Mouse (Mus musculus) heart, adult 2 months (tissue): ENCODE data around the gene Slc25a34. TPM values are rescaled to one million over a fixed set of nuclear protein-coding genes. Genes with fewer than 3 reads are reported as not detected.
A peak's percentile ranks its signal among the peaks of the same experiment; 100 is the strongest.

Source experiments
- DNase-seq, 2 experiments: peaks; one replicate each; pipeline ENCODE4 v3.0.0; 2021
- H3K27ac ChIP-seq: fragments of 200-600 bp; 2 replicates; pipeline ENCODE4 v1.8.1; 2022
- H3K27me3 ChIP-seq: fragments of 200-500 bp; 2 replicates; pipeline ENCODE4 v1.6.1; 2012; ENCODE audit warnings: mild to moderate bottlenecking, low read length, inconsistent platforms, mixed read lengths; ENCODE audit not compliant: control insufficient read depth, insufficient read depth
- H3K36me3 ChIP-seq: fragments of 200-500 bp; 2 replicates; pipeline ENCODE4 v1.6.1; 2012; ENCODE audit warnings: low read length, inconsistent platforms; ENCODE audit not compliant: control insufficient read depth, insufficient read depth
- H3K4me1 ChIP-seq: fragments of 200-500 bp; 2 replicates; pipeline ENCODE4 v1.6.1; 2011; ENCODE audit warnings: low read length; ENCODE audit not compliant: control insufficient read depth, insufficient read depth
- H3K4me3 ChIP-seq: fragments of 200-600 bp; 2 replicates; pipeline ENCODE4 v1.8.1; 2022
- H3K79me2 ChIP-seq: fragments of 200-500 bp; replicated peaks from 2 replicates; pipeline ENCODE4 v1.6.1; 2012; ENCODE audit warnings: mild to moderate bottlenecking, inconsistent platforms, low read length, moderate library complexity, mixed read lengths; ENCODE audit not compliant: control insufficient read depth, insufficient read depth
- H3K9ac ChIP-seq: fragments of 200-500 bp; 2 replicates; pipeline ENCODE4 v1.6.1; 2012; ENCODE audit warnings: low read depth, mild to moderate bottlenecking, control low read depth, inconsistent platforms, low read length, mixed read lengths
- CTCF ChIP-seq: fragments of 200-600 bp; IDR thresholded peaks from 2 replicates; pipeline ENCODE4 v1.8.1; 2022; ENCODE audit warnings: antibody characterized with exemption, mild to moderate bottlenecking, moderate library complexity
- EP300 ChIP-seq: fragments of 200-500 bp; IDR thresholded peaks from 2 replicates; pipeline ENCODE4 v1.6.1; 2011; ENCODE audit warnings: low read depth, low read length, control low read depth; ENCODE audit not compliant: insufficient read depth
- POLR2A ChIP-seq: fragments of 200-500 bp; IDR thresholded peaks from 2 replicates; pipeline ENCODE4 v1.6.1; 2011; ENCODE audit warnings: mild to moderate bottlenecking, low read depth, low read length, control low read depth; ENCODE audit not compliant: insufficient read depth
- WGBS: fragments of 180-500 bp; shearing (Covaris S2); methylation state at CpG from one replicate; pipeline ENCODE4 v1.1.7; 2018; 5-methylcytosine and 5-hydroxymethylcytosine counted together
- intact Hi-C: fragments of 180-260 bp; cut with DNase I; formaldehyde crosslinking; loops from one replicate; pipeline ENCODE4 v1.15.1; 2025
- polyA plus RNA-seq: library from polyadenylated mRNA; depleted of rRNA; stranded (reverse); fragments of >200 nt; gene quantifications from 2 replicates; pipeline ENCODE4 v1.2.3, GENCODE M21; 2012
- total RNA-seq, 2 experiments: library from RNA; stranded (reverse); gene quantifications; 2 replicates each; pipeline ENCODE4 v1.2.3; 2021

Gene Slc25a34
- total and polyA plus RNA-seq, 3 experiments, result 118 to 183 (median 132) TPM

DNA sequence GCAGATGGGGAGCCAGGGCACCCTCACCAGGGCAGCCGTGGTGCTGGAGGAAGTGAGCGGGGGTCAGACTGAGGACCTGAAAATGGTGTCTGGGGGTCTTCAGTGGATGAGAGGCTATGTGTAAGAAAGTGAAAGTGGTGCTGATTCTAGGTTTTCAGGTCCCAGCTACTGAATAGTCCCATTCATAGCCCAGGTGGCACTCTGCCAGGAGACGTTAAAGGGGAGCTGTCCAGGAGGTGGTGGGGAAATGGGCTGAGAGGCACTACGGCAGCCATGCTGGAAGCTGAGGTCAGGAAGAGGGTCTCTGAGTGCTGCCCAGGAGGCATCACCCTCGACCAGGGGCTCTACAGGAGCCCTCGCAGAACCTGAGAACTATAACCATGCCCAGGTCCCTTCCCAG is 25.6 kb upstream of the Slc25a34 start:
- peak overlapping the region; percentile 80 for H3K27ac ChIP-seq
- peaks cover 2% of the 10 kb centered on the region for H3K36me3 ChIP-seq
- H3K4me1 ChIP-seq, result peaks cover 17% of the 10 kb centered on the region
- H3K4me3 ChIP-seq, result no peak overlapping the region
- H3K27me3 ChIP-seq, result no peaks in the 10 kb centered on the region
- no peak for DNase-seq
- H3K79me2 ChIP-seq, result peaks cover 2% of the 10 kb centered on the region; the same call in 1 of the 2 replicates
- TF ChIP-seq POLR2A (no peak), EP300 (no peak), CTCF (no peak)
- H3K9ac ChIP-seq, result peak overlapping the region; percentile 27
- WGBS, result 62% methylated on average over 6 of the region's 6 CpGs
- intact Hi-C loops, result no loop called here

DNA sequence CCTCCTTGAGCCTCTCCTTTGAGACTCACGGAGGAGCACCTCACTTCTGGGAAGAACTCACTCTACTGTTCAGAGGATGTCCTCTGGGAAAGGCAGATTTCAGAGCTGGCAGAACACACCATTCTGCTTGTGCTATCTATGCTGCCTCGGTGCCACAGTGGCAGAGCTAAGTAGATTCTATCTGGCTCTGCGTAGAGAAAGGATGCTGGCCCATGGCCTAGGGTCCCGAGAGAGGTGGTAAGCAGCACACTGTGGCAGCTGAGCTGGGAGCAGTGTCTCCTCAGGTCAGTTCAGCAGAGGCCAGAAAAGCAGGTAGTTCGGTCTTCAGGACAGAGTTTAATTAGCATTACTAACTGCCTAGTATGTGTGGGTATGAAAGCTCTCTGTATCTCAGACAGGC is 24.6 kb upstream of the Slc25a34 start:
- Histone ChIP-seq H3K79me2 (peaks cover 2% of the 10 kb centered on the region; the same call in 1 of the 2 replicates), H3K4me3 (no peak overlapping the region), H3K27ac (peak overlapping the region; percentile 80), H3K4me1 (peaks cover 17% of the 10 kb centered on the region), H3K9ac (no peak overlapping the region), H3K27me3 (no peaks in the 10 kb centered on the region), H3K36me3 (peaks cover 7% of the 10 kb centered on the region)
- WGBS, result 51% methylated on average over 5 of the region's 5 CpGs
- TF ChIP-seq EP300 (peak; percentile 98), CTCF (no peak), POLR2A (peak; percentile 67)
- DNase-seq, result peak in 1 of 2 experiments; percentile 81
- intact Hi-C loops, result no loop called here

GRCm38 (mm10) chr4:141647187-141647586 is 23.6 kb upstream of the Slc25a34 start:
- H3K9ac ChIP-seq, result no peak overlapping the region
- H3K79me2 ChIP-seq, result peaks cover 2% of the 10 kb centered on the region; the same call in 1 of the 2 replicates
- H3K36me3 ChIP-seq, result peaks cover 9% of the 10 kb centered on the region
- no peak for DNase-seq
- WGBS, result 91% methylated on average over 3 of the region's 3 CpGs
- peak overlapping the region; percentile 64 for H3K27ac ChIP-seq
- no peak overlapping the region for H3K4me3 ChIP-seq
- peaks cover 21% of the 10 kb centered on the region for H3K4me1 ChIP-seq
- TF ChIP-seq POLR2A, result no peak
- TF ChIP-seq CTCF, result no peak
- intact Hi-C loops, result no loop called here
- H3K27me3 ChIP-seq, result no peaks in the 10 kb centered on the region

DNA sequence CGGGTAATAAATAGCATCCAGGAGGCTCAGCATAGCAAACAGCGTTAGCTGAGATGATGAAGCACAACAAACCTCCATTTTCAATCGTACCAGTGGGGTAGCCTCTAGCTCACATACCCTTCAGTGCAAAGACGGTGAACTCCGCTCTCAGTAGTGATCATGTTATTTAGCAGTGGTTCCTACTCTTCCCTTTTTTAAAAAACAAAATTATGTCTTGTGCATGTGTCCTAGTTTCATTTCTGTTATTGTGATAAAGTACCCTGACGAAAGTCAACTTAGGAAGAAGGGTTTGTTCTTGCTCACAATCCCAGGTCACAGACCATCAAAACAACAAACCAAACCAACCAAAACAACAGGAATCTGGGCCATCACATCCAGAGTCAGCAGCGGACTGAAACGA is 22.4 kb upstream of the Slc25a34 start:
- 80% methylated on average over 8 of the region's 8 CpGs for WGBS
- Histone ChIP-seq H3K27ac (peak overlapping the region; percentile 64), H3K9ac (no peak overlapping the region), H3K4me3 (no peak overlapping the region), H3K79me2 (peaks cover 2% of the 10 kb centered on the region; the same call in 1 of the 2 replicates), H3K27me3 (no peaks in the 10 kb centered on the region), H3K36me3 (peaks cover 9% of the 10 kb centered on the region), H3K4me1 (peaks cover 23% of the 10 kb centered on the region)
- TF ChIP-seq EP300 (no peak), POLR2A (no peak), CTCF (no peak)
- intact Hi-C loops, result no loop called here
- no peak for DNase-seq

DNA sequence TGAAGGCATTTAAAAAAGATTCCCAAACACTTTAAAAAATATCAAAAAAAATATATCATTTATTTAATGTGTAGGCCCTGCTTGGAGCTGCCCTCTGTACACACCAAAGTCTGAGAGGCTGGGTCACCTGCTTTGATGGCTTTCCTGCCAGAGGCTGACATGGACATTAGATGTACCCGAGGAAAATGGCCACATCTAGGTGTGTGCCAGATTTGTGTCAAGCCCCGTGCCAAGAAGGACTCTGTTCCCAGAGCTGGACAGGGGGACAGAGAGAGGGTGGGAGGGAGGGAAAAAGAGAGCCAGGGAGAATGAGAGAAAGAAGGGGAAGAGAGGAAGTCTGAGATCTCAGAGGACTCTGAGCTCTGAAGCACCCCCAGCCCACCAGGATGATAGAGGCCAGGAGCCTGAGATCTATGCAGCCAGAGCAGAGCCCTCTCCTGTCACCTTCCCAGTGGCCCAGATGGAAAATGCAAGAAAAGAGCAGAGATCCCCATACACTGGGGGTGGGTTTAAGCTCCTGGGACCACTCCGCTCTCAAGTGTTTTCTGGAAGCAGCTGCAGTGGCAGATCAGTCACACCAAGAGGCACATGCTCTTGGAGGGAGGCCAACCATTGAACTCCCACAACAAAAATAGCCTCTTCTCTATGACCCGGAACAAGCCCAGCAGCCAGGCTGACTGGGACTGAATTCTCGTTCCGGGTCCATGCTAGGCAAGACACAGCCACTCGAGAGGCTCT is 19.7 kb upstream of the Slc25a34 start:
- Histone ChIP-seq H3K79me2 (no peaks in the 10 kb centered on the region; the same call in 1 of the 2 replicates), H3K4me3 (no peak overlapping the region), H3K27me3 (no peaks in the 10 kb centered on the region), H3K9ac (no peak overlapping the region), H3K4me1 (peaks cover 16% of the 10 kb centered on the region), H3K27ac (peak overlapping the region; percentile 94), H3K36me3 (peaks cover 9% of the 10 kb centered on the region)
- 5% methylated on average over 7 of the region's 7 CpGs for WGBS
- peak; percentile 95 for TF ChIP-seq EP300
- no peak for TF ChIP-seq CTCF
- TF ChIP-seq POLR2A, result peak; percentile 43
- DNase-seq, result peak; percentile 73 to 85
- intact Hi-C loops, result no loop called here
